Mouse (Mus musculus) kidney, adult 18-20 months (tissue): ENCODE data around the gene Fam213a.

Experiments
- DNase-seq: peaks from one replicate; pipeline ENCODE4 v3.0.0; 2021

The Fam213a gene

GRCm38 (mm10) chr14:40962365-40963290 lies 51.0 kb downstream of the Fam213a start:
- DNase-seq: peak; percentile 35

DNA sequence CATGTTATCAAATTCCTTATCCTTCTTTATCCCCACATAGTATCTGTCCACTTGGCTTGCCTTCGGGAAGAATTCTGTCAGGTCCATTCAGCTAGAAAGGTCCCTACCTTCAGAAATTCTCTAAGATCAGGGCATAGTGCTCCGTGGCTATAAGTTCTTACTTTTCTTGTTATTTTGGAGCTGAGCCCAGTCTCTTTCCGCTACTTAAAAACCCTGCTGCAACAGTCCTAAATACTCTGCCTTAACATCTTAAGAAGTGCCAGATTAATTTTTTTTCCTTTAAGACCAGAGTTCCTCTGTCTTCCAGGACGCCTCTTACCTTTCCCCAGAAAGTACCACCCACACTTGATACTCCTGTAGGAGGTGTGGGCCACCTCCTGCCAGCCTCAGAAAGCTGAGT lies 53.4 kb downstream of the Fam213a start:
- no peak for DNase-seq

- DNase-seq: no peak
These were observed 54.0 kb downstream of the Fam213a start for GRCm38 (mm10) chr14:40959586-40959985.

- DNase-seq: peak; percentile 57
These were observed 54.6 kb downstream of the Fam213a start for GRCm38 (mm10) chr14:40958986-40959381.

- no peak for DNase-seq
These were observed 55.3 kb downstream of the Fam213a start for GRCm38 (mm10) chr14:40958083-40958985.

DNA sequence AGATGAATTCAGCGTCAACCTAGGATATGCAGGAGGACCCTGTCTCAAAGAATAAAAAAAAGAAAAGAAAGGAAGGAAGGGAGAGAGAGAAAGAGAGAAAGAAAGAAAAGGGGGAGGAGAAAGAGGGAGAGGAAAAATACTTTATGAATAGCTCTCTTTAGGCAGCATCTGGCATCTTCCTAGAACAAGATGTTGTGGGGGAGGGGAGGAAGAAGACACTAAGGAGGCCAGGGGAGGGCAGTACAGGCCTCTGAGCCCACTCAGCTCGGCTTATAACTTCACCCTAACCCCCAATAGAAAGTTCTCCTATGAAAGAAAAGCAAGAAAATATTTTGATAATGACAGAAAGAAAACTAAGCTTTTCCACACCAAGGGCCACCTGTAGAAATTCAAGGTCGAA lies 56.0 kb downstream of the Fam213a start:
- DNase-seq: no peak

DNA sequence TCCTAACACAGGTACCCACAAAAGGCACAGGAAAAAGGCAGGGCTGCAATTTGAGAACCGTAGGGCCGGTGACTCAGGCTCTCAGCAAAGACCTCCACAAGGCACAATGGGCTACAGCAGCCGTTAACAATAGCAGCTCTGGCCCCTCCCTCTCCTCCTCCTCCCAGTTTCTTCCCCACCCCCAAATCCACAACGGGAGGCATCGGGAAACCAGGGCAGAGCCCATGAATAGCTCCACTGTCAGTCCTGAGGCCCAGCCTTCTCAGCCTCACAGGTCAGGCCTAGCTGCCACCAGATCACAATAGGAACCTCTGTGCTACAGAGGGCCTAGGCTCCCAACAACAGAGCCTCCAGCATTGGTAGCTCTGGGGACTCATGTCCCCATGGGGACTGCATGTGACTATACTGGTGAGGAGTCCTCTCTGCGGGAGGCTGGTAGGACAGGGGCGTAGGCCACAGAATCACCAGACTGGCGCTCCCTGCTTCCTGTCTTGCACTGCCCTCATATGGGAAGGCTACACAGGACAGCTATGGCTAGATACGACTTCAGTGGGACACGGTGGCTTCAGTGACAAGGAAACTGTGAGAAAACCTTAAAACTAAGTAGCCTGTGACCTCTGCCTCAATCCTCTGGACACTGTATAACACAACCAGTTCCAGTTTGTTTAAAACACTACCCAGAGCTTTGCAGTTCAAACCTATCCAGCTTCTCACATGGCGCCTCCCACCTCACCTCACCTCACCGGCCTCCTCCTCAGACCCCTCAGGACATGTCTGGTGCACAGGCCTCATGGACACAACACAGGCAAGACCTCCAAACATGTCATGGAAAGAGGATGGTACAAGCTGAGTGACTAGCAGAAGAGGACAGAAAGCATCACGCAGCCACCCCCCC lies 57.1 kb downstream of the Fam213a start:
- peak; percentile 49 for DNase-seq

- DNase-seq: no peak
These were observed 57.9 kb downstream of the Fam213a start for GRCm38 (mm10) chr14:40955596-40956251.

DNA sequence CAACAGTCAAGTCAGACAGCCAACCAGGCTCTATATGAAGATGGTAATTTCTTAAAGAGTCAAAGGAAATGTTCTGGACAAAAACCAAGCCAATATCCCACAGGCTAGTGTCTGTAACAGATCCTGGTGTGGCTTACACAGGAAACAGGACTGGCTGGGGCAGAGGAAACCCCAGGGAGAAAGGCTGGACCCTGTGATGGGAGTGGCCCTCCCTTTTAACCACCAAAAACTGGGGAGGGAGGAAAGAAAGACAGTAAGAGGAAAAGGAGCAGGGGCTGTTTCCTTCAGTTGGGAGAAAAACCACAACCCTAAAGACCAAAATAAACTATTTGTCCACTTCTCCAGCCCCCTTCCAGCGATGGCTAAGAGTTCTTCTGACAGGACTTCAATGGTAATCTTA lies 58.4 kb downstream of the Fam213a start:
- DNase-seq: no peak

- DNase-seq: no peak
These were observed 60.2 kb downstream of the Fam213a start for GRCm38 (mm10) chr14:40953381-40953780.

- no peak for DNase-seq
These were observed 60.9 kb downstream of the Fam213a start for GRCm38 (mm10) chr14:40952715-40953114.

DNA sequence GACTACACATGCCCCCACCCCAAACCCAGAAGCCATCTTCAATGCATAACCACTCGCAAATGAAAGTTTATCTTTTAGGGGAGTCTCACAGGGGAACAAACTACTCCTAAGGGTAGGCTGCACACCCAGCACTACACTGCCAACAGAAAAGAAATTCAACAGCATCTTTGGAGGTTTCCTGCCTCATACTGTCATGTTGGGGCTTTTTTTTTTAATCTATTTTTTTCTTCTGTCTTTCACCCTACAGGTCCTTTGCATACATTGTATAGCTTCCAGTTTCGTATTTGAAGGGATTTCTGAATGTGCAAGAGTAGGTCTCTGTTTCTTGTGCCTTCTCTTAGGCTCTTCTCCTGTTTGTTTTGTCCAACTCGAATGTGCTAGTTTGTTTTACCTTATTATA lies 61.3 kb downstream of the Fam213a start:
- DNase-seq: no peak

DNA sequence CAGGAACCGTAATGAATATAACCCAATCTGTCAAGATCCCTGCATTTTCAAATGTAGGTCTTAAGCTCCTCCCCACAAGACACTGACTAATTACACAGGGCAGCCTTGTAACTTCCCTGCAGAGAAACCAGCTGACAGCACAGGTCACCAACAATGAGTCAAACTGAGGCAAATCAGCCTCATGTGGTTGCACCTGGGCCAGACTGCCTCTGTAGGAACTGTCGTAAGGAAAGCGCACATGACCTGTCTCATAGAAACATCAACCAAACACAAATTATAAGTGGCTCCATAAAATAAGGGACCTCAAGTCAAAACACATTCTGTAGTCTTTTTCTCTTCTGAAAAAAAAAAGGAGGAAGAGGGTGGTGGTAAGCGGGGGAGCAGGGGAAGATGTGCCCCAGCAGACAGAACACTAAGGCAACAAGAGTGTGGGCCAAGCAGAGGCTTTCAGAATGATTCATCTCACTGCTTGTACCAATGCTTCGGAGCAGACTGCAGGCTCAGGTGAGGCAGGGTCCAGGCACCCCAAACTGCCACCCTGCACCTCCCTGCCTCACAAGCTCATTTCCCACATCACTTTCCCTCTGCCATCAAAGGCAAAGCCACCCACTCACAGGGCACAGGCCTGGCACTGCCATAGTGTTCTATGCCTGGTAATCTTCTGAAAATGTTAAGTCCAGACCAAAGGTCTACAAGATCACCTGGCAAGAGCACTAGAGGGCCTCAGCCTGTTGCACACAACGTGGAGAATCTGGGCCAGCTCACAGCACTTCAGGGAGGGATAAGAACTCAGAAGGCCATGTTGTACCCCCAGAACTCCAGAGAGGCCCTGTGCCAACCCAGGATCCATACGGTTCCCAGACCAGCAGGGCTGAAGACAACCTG lies 63.6 kb downstream of the Fam213a start:
- DNase-seq: no peak

- DNase-seq: no peak
These were observed 64.5 kb downstream of the Fam213a start for GRCm38 (mm10) chr14:40949047-40949446.

DNA sequence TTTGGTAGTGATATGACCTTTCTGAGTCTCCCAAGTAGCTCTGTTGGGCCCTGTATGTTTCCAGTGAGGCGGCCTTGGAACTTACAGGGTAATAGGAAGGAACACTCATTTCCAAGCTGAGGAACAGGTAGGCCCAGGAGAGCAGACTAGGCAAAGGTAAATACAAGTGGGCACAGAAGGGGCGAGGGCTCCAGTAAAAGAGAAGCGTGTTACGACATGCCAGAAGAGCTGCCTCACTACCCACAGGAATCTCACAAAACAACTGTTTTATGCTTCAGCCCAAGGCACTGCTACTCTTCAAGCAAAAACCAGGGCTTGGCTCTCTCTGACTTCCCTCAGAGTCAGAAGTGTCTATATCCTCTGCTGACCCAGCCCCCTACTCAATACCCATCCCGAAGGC lies 65.1 kb downstream of the Fam213a start:
- DNase-seq: no peak

- DNase-seq: peak; percentile 50
These were observed 65.9 kb downstream of the Fam213a start for GRCm38 (mm10) chr14:40947431-40948394.

DNA sequence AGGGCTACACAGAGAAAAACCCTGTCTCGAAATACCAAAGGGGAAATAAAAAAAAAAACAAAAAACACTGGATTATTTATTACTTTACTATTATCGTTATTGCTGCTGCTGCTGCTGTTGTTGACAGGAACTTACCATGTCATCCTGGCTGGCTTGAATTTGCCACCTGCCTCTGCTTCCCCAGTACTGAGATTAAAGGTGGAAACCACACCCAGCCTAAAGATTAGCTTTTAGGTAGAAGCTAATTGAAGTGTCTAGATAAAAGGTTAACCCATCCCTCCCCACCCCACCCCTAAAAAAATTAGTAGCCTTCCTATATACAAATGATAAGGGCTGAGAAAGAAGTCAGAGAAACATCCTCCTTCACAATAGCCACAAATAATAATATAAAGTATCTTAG lies 69.8 kb downstream of the Fam213a start:
- DNase-seq: no peak
